Mouse (Mus musculus) MEL (cell line): ENCODE measurements around the gene Tmem89. TPM values are rescaled to one million over a fixed set of nuclear protein-coding genes. Genes with fewer than 3 reads are reported as not detected.

Experiments used
- DNase-seq: peaks from one replicate; pipeline ENCODE4 v3.0.0; 2011; ENCODE audit warnings: low read depth, low spot score
- H3K27ac ChIP-seq: 2 replicates; pipeline ENCODE4 v1.5.1; 2012; ENCODE audit warnings: low read depth, mild to moderate bottlenecking, control low read depth, low read length, moderate library complexity; ENCODE audit not compliant: control insufficient read depth
- H3K27me3 ChIP-seq, 2 experiments: fragments of 150-350 bp in 1 of 2; sonication (generic) in 1 of 2; 2 replicates each; pipeline ENCODE4 v1.6.1; 2012; ENCODE audit warnings: low read length in 2 of 2, mild to moderate bottlenecking in 2 of 2, improper control_type of control experiment in 1 of 2, moderate library complexity in 1 of 2; ENCODE audit not compliant: insufficient read depth in 2 of 2, control insufficient read depth in 1 of 2
- H3K36me3 ChIP-seq, 2 experiments: 2 replicates each; pipeline ENCODE4 v1.6.1; 2012 to 2014; ENCODE audit warnings: low read length in 2 of 2, improper control_type of control experiment in 1 of 2, inconsistent platforms in 1 of 2, mild to moderate bottlenecking in 1 of 2; ENCODE audit not compliant: insufficient read depth in 2 of 2, control insufficient read depth in 1 of 2
- H3K4me1 ChIP-seq, 2 experiments: fragments of 150-350 bp in 1 of 2; sonication (generic) in 1 of 2; 2 replicates each; pipeline ENCODE4 v1.6.1; 2012; ENCODE audit warnings: low read length in 2 of 2, improper control_type of control experiment in 1 of 2, mild to moderate bottlenecking in 1 of 2; ENCODE audit not compliant: insufficient read depth in 2 of 2, control insufficient read depth in 1 of 2
- H3K4me3 ChIP-seq, 2 experiments: fragments of 150-350 bp in 1 of 2; sonication (generic) in 1 of 2; 2 replicates each; pipeline ENCODE4 v1.5.1; 2012; ENCODE audit warnings: low read depth in 2 of 2, low read length in 2 of 2, mild to moderate bottlenecking in 2 of 2, moderate library complexity in 2 of 2, control low read depth in 1 of 2, improper control_type of control experiment in 1 of 2; ENCODE audit not compliant: control insufficient read depth in 1 of 2, insufficient read depth in 1 of 2
- H3K79me2 ChIP-seq: 2 replicates; pipeline ENCODE4 v1.6.1; 2012; ENCODE audit warnings: mild to moderate bottlenecking, low read length, moderate library complexity; ENCODE audit not compliant: control insufficient read depth, poor library complexity, insufficient read depth
- H3K9ac ChIP-seq: 2 replicates; pipeline ENCODE4 v1.6.1; 2012; ENCODE audit warnings: low read depth, mild to moderate bottlenecking, control low read depth, low read length, moderate library complexity; ENCODE audit not compliant: control insufficient read depth, poor library complexity, severe bottlenecking
- H3K9me3 ChIP-seq: fragments of 150-350 bp; sonication (generic); replicated peaks from 2 replicates; pipeline ENCODE4 v1.6.1; 2012; ENCODE audit warnings: mild to moderate bottlenecking, low read length, improper control_type of control experiment, moderate library complexity; ENCODE audit not compliant: insufficient read depth
- BHLHE40 ChIP-seq: IDR thresholded peaks from 2 replicates; pipeline ENCODE4 v1.6.1; 2012; ENCODE audit warnings: low read depth, mild to moderate bottlenecking, inconsistent platforms, low read length, improper control_type of control experiment, borderline replicate concordance
- CTCF ChIP-seq, 3 experiments: IDR thresholded peaks in 2 of 3; conservative IDR thresholded peaks in 1 of 3; 2 replicates each; pipeline ENCODE4 v1.5.1; 2011 to 2012; ENCODE audit warnings: low read length in 3 of 3, low read depth in 2 of 3, mild to moderate bottlenecking in 2 of 3, improper control_type of control experiment in 1 of 3, inconsistent platforms in 1 of 3, mixed read lengths in 1 of 3, moderate library complexity in 1 of 3; ENCODE audit not compliant: control insufficient read depth in 1 of 3, insufficient read depth in 1 of 3, poor library complexity in 1 of 3, severe bottlenecking in 1 of 3
- E2F4 ChIP-seq: IDR thresholded peaks from 2 replicates; pipeline ENCODE4 v1.6.1; 2011; ENCODE audit warnings: low read depth, low read length, improper control_type of control experiment, borderline replicate concordance
- KAT2A ChIP-seq: conservative IDR thresholded peaks from 2 replicates; pipeline ENCODE4 v1.6.1; 2012; ENCODE audit warnings: low read depth, low read length, improper control_type of control experiment, inconsistent platforms
- MAZ ChIP-seq: IDR thresholded peaks from 2 replicates; pipeline ENCODE4 v1.6.1; 2012; ENCODE audit warnings: low read depth, mild to moderate bottlenecking, inconsistent platforms, low read length, improper control_type of control experiment
- MEF2A ChIP-seq: IDR thresholded peaks from 2 replicates; pipeline ENCODE4 v1.6.1; 2014; ENCODE audit warnings: low read depth, mild to moderate bottlenecking, inconsistent platforms, low read length, improper control_type of control experiment; ENCODE audit not compliant: poor library complexity, insufficient replicate concordance, severe bottlenecking; ENCODE audit errors: extremely low read depth
- MXI1 ChIP-seq: IDR thresholded peaks from 2 replicates; pipeline ENCODE4 v1.6.1; 2011; ENCODE audit warnings: mild to moderate bottlenecking, low read depth, low read length, improper control_type of control experiment
- MYC ChIP-seq: IDR thresholded peaks from 2 replicates; pipeline ENCODE4 v1.6.1; 2011; ENCODE audit warnings: low read depth, mild to moderate bottlenecking, low read length, improper control_type of control experiment, moderate library complexity
- NELFE ChIP-seq: IDR thresholded peaks from 2 replicates; pipeline ENCODE4 v1.6.1; 2011; ENCODE audit warnings: low read depth, low read length, improper control_type of control experiment
- POLR2AphosphoS2 ChIP-seq: IDR thresholded peaks from 2 replicates; pipeline ENCODE4 v1.6.1; 2011; ENCODE audit warnings: low read length, improper control_type of control experiment
- RCOR1 ChIP-seq: IDR thresholded peaks from 2 replicates; pipeline ENCODE4 v1.6.1; 2012; ENCODE audit warnings: low read depth, mild to moderate bottlenecking, inconsistent platforms, low read length, improper control_type of control experiment
- SIN3A ChIP-seq: IDR thresholded peaks from 2 replicates; pipeline ENCODE4 v1.6.1; 2012; ENCODE audit warnings: low read length, improper control_type of control experiment, inconsistent platforms
- UBTF ChIP-seq: IDR thresholded peaks from 2 replicates; pipeline ENCODE4 v1.6.1; 2012; ENCODE audit warnings: low read depth, mild to moderate bottlenecking, inconsistent platforms, low read length, improper control_type of control experiment, moderate library complexity, borderline replicate concordance; ENCODE audit not compliant: insufficient read depth
- USF1 ChIP-seq: IDR thresholded peaks from 2 replicates; pipeline ENCODE4 v1.6.1; 2014; ENCODE audit warnings: low read depth, mild to moderate bottlenecking, inconsistent platforms, low read length, improper control_type of control experiment, moderate library complexity
- ZC3H11A ChIP-seq: IDR thresholded peaks from 2 replicates; pipeline ENCODE4 v1.6.1; 2012; ENCODE audit warnings: low read depth, mild to moderate bottlenecking, inconsistent platforms, low read length, improper control_type of control experiment
- ZKSCAN1 ChIP-seq: IDR thresholded peaks from 2 replicates; pipeline ENCODE4 v1.6.1; 2012; ENCODE audit warnings: low read depth, mild to moderate bottlenecking, inconsistent platforms, low read length, improper control_type of control experiment, moderate library complexity
- ZMIZ1 ChIP-seq: IDR thresholded peaks from 2 replicates; pipeline ENCODE4 v1.6.1; 2012; ENCODE audit warnings: low read depth, mild to moderate bottlenecking, inconsistent platforms, low read length, improper control_type of control experiment, moderate library complexity
- ZNF384 ChIP-seq: IDR thresholded peaks from 2 replicates; pipeline ENCODE4 v1.6.1; 2012; ENCODE audit warnings: low read depth, mild to moderate bottlenecking, inconsistent platforms, low read length, improper control_type of control experiment
- polyA plus RNA-seq, 2 experiments: library from polyadenylated mRNA; stranded (reverse) in 1 of 2; unstranded in 1 of 2; fragments of >175 nt in 1 of 2; fragments of >200 nt in 1 of 2; gene quantifications; 2 replicates each; pipeline versions ENCODE4 v1.2.1 to v1.2.4; 2012; ENCODE audit warnings: low replicate concordance in 2 of 2, low read depth in 1 of 2; ENCODE audit not compliant: insufficient read length in 2 of 2, insufficient read depth in 1 of 2, missing spikeins in 1 of 2
- total RNA-seq: library from RNA; depleted of rRNA; stranded (reverse); fragments of 300-350 nt; gene quantifications from 2 replicates; pipeline ENCODE4 v1.2.3, GENCODE M21; 2012

The Tmem89 gene
- total and polyA plus RNA-seq, 3 experiments = not detected

DNA sequence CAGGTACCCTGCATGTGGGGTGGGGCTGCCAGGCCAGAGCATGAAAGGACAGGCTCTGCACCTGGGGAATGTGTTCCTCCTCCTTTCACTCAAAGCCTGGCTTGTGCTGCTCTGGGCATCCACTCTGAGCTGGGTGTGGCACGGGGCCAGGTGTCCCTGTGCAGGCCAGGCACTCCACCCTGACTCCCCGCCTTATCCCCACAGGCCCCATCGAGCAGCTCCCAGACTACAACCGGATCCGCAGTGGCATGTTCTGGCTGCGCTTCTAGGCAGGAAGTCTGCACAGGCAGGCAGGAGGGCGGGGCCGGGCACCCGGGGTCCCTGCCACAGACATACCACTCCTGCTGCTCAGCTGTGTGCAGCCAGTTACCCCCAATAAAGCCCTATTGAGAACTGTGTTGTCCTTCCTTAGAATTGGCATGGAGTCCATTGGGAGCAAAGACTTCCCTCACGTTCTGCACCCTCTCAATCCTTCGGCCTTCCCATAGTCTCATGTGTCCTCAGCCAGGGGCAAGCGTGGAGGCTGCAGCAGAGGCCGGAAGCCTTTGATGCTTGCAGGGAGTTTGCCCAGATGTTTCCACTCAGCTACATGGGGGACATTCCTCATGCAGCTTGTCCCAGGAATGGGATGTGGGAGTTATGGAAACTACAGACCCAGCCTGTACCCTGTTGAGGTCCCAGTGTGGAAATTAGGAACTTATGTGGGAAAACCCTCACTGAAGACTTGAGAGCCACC is 35.0 kb downstream of the Tmem89 start:
- no peak for TF ChIP-seq BHLHE40
- no peak for TF ChIP-seq UBTF
- no peak for TF ChIP-seq MXI1
- no peak for TF ChIP-seq CTCF (IDR thresholded peaks at IDR 0.05 in 2 of 3, conservative IDR thresholded peaks at IDR 0.05 in 1 of 3; ENCODE audit: control insufficient read depth in 1 of 3, insufficient read depth in 1 of 3, low read depth in 2 of 3, low read length in 3 of 3, poor library complexity in 1 of 3, severe bottlenecking in 1 of 3)
- TF ChIP-seq ZMIZ1 = no peak
- TF ChIP-seq KAT2A = no peak
- H3K4me1 ChIP-seq = peaks cover 0 to 3% of the 10 kb centered on the region in 2 experiments; a peak in 1 of 4 replicates
- no peaks in the 10 kb centered on the region for H3K79me2 ChIP-seq
- no peaks in the 10 kb centered on the region for H3K27me3 ChIP-seq
- no peak overlapping the region for H3K9ac ChIP-seq
- H3K9me3 ChIP-seq = no peaks in the 10 kb centered on the region
- no peak overlapping the region for H3K27ac ChIP-seq
- no peak overlapping the region for H3K4me3 ChIP-seq
- H3K36me3 ChIP-seq = peaks cover 4 to 8% of the 10 kb centered on the region in 2 experiments
- DNase-seq = no peak

DNA sequence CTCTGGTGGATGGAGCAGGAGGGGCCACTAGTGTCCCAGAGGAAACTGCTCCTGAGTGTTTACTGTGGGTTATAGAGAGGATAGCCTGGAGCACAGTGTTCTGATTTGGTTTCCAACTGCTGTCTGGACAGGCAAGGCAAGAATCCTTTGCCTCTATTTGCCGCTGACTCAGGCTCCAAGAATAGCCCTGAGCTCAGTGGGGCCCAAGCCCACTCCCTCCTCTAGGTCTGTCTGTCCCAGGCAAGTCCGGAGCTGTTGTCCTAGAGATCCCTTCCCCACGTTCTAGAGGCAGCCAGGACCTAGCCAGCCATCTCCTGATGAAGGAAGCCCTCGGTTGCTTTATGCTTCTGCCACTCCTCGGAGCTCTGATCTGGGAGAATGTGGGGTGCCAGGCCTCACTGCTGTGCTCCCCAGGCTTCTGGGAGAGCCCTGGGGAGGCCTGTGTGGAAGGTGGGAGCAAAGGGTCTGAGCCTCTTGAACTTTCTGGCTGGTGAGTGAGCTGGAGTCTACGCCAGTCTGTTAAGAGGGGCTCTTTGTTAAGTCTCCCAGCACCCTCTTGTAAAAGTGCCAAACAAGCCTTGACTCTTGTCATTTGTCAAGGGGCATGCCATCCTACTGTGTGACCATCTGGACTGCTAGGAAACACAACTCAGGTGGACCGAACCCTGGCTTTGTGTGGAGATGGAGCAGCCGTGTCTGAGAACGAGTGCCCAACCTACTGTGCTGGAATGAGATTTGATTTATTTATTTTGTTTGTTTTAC is 35.7 kb downstream of the Tmem89 start:
- no peak overlapping the region for H3K9ac ChIP-seq
- H3K4me1 ChIP-seq = no peaks in the 10 kb centered on the region; a peak in 1 of 4 replicates
- no peak overlapping the region for H3K27ac ChIP-seq
- no peaks in the 10 kb centered on the region for H3K27me3 ChIP-seq
- no peak overlapping the region for H3K4me3 ChIP-seq
- no peak for DNase-seq
- H3K9me3 ChIP-seq = no peaks in the 10 kb centered on the region
- peaks cover 4 to 8% of the 10 kb centered on the region in 2 experiments for H3K36me3 ChIP-seq
- TF ChIP-seq MEF2A (no peak), POLR2AphosphoS2 (peak; percentile 22; the same call in 1 of the 2 replicates)
- no peaks in the 10 kb centered on the region for H3K79me2 ChIP-seq

DNA sequence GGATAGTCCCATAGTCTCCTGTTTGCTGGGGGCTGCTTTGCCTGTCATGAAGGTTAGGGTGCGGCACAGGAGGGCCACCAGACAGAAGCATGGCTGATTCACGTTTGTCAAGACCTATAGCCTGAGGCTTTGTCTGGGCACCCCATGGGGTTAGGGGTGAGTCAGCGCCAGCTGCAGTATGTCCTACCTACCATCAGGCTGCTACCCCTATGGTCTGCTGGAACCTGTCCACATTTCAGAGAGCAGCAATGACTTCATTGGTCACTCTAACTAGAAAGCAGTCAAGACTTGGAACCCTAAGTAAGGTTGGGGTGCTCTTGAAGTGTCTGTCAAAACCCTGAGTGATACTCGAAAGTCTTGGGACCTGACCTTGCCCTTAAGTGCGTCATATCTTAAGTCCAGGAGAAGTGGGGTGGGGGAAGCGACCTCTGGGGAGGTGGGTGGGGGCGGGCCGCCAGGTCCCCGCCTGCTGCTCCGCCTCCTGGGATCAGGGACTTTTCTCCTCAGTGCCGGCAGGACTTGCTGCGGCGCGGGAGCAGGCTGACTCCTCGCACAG is 38.7 kb downstream of the Tmem89 start, which contains the start of gene Col7a1:
Col7a1 (plus strand) TSS at position 506 of the 556 bp plus-strand sequence.
- Histone ChIP-seq H3K4me1 (no peaks in the 10 kb centered on the region), H3K79me2 (no peaks in the 10 kb centered on the region), H3K9ac (no peak within 1 kb of the TSS), H3K27me3 (no peaks in the 10 kb centered on the region), H3K4me3 (no peak within 1 kb of the TSS), H3K9me3 (no peaks in the 10 kb centered on the region), H3K27ac (no peak within 1 kb of the TSS), H3K36me3 (peaks cover 0 to 3% of the 10 kb centered on the region in 2 experiments; a peak in 2 of 4 replicates)
- no peak for TF ChIP-seq ZNF384
- no peak for TF ChIP-seq RCOR1
- TF ChIP-seq ZKSCAN1 = no peak
- no peak for TF ChIP-seq ZC3H11A
- no peak for TF ChIP-seq E2F4
- no peak for TF ChIP-seq MYC
- TF ChIP-seq UBTF = no peak
- TF ChIP-seq SIN3A = no peak
- TF ChIP-seq NELFE = no peak
- no peak for TF ChIP-seq MAZ
- no peak for TF ChIP-seq USF1
- no peak for DNase-seq
